Mouse (Mus musculus) stomach, postnatal 0 days (tissue): Measurements from ENCODE around the gene Rpl36.

ENCODE experiments used
- CTCF ChIP-seq: IDR thresholded peaks from 2 replicates; pipeline ENCODE4 v1.5.1; 2016; ENCODE audit warnings: antibody characterized with exemption, low read depth, mild to moderate bottlenecking, moderate library complexity
- EP300 ChIP-seq: optimal IDR thresholded peaks from 2 replicates; pipeline ENCODE3; 2016; ENCODE audit warnings: antibody characterized with exemption

GRCm38 (mm10) chr17:56588921-56589320 lies 24.3 kb upstream of the Rpl36 start:
- TF ChIP-seq CTCF (no peak), EP300 (no peak)
